ENCODE assay signal across 20 mouse cellular contexts in genomic region chr17:73541911-73542310, GRCm38 (mm10).
DNase-seq lines count a peak whose midpoint lies in the region; ATAC-seq and TF ChIP-seq lines count a peak whose summit lies in the region.
"Had no signal": no experiment of that assay in that cellular context is flagged by ENCODE, and none has a peak within 500 bp of the region (broad histone marks: within the 10 kb centered on the region; RNA-seq: fewer than 3 reads in every experiment).

No protein-coding gene starts in this region.

- H3K27me3 ChIP-seq in hindbrain, embryonic 13.5 days: no peaks in the 10 kb centered on the region
- H3K27me3 ChIP-seq in hindbrain, embryonic 11.5 days (ENCODE audit: control insufficient read depth, insufficient read depth, low read length): no peaks in the 10 kb centered on the region
- H3K27me3 ChIP-seq in testis, adult 2 months (ENCODE audit: control insufficient read depth, insufficient read depth, low read length): no peaks in the 10 kb centered on the region
- no peaks in the 10 kb centered on the region for H3K27me3 ChIP-seq in intestine, embryonic 15.5 days (replicated peaks)
- H3K27me3 ChIP-seq: CH12.LX; limb, embryonic 15.5 days; megakaryocyte, embryonic 14.5 days; stomach, embryonic 15.5 days had no signal

- no peaks in the 10 kb centered on the region for H3K9me3 ChIP-seq in hindbrain, embryonic 13.5 days
- H3K9me3 ChIP-seq in hindbrain, embryonic 11.5 days (ENCODE audit: control insufficient read depth, low read length): no peaks in the 10 kb centered on the region
- H3K9me3 ChIP-seq in intestine, embryonic 15.5 days: no peaks in the 10 kb centered on the region
- H3K9me3 ChIP-seq: limb, embryonic 15.5 days; megakaryocyte, embryonic 14.5 days; stomach, embryonic 15.5 days had no signal

- no peak overlapping the region for H3K4me3 ChIP-seq in hindbrain, embryonic 13.5 days
- H3K4me3 ChIP-seq in hindbrain, embryonic 11.5 days (ENCODE audit: low read depth, low read length): no peak overlapping the region
- H3K4me3 ChIP-seq in testis, adult 2 months (ENCODE audit: control insufficient read depth, low read depth, low read length): no peak overlapping the region
- H3K4me3 ChIP-seq in intestine, embryonic 15.5 days (replicated peaks): no peak overlapping the region
- H3K4me3 ChIP-seq: limb, embryonic 15.5 days; megakaryocyte, embryonic 14.5 days; stomach, embryonic 15.5 days had no signal

- H3K27ac ChIP-seq in hindbrain, embryonic 13.5 days: 0 out of 2 replicates have a peak overlapping the region, but pooled peaks have one; percentile 0
- H3K27ac ChIP-seq in hindbrain, embryonic 11.5 days (ENCODE audit: low read depth, low read length): no peak overlapping the region
- peak overlapping the region; percentile 52; the same call in 1 of the 2 replicates for H3K27ac ChIP-seq in testis, adult 2 months (ENCODE audit: control insufficient read depth, insufficient read depth, low read depth, low read length)
- no peak overlapping the region for H3K27ac ChIP-seq in intestine, embryonic 15.5 days
- H3K27ac ChIP-seq: limb, embryonic 15.5 days; stomach, embryonic 15.5 days had no signal

- no peak for TF ChIP-seq CTCF in testis, adult 2 months (IDR thresholded peaks at IDR 0.05; ENCODE audit: control insufficient read depth, insufficient read depth, insufficient replicate concordance, low read depth, low read length)

- no peak for ATAC-seq in hindbrain, embryonic 13.5 days (ENCODE audit: low FRiP score)
- no peak for ATAC-seq in hindbrain, embryonic 11.5 days (ENCODE audit: low FRiP score)
- ATAC-seq in intestine, embryonic 15.5 days: no peak

- no peak overlapping the region for H3K9ac ChIP-seq in hindbrain, embryonic 13.5 days
- H3K9ac ChIP-seq in hindbrain, embryonic 11.5 days (ENCODE audit: low read depth, low read length): no peak overlapping the region
- no peak overlapping the region for H3K9ac ChIP-seq in intestine, embryonic 15.5 days
- H3K9ac ChIP-seq: limb, embryonic 15.5 days; stomach, embryonic 15.5 days had no signal

- TF ChIP-seq POLR2A in testis, adult 2 months (IDR thresholded peaks at IDR 0.05; ENCODE audit: control insufficient read depth, low read depth, low read length): no peak

- no peak for DNase-seq in hindbrain, embryonic 11.5 days (ENCODE audit: low spot score)
- DNase-seq in testis, postnatal 14 days (ENCODE audit: low spot score): no peak
- DNase-seq in layer of hippocampus, adult 9-11 months: peak; percentile 54
- no peak for DNase-seq in embryo, embryonic 10 days (ENCODE audit: low spot score)
- no peak for DNase-seq in lung, postnatal 14 days
- DNase-seq: adrenal gland, adult 2 months; cerebellum, adult 11-12 months; cerebellum, postnatal 25 days; heart, postnatal 14 days; kidney, adult 9 months; lung, postnatal 10 days; thymus, postnatal 25 days had no signal

- no peaks in the 10 kb centered on the region for H3K36me3 ChIP-seq in hindbrain, embryonic 13.5 days
- H3K36me3 ChIP-seq in hindbrain, embryonic 11.5 days (ENCODE audit: control insufficient read depth, insufficient read depth, low read length): no peaks in the 10 kb centered on the region
- no peaks in the 10 kb centered on the region for H3K36me3 ChIP-seq in testis, adult 2 months (ENCODE audit: control insufficient read depth, insufficient read depth, low read length)
- H3K36me3 ChIP-seq in intestine, embryonic 15.5 days: no peaks in the 10 kb centered on the region
- H3K36me3 ChIP-seq: limb, embryonic 15.5 days; stomach, embryonic 15.5 days had no signal

- H3K4me2 ChIP-seq in hindbrain, embryonic 13.5 days: no peak overlapping the region
- H3K4me2 ChIP-seq in hindbrain, embryonic 11.5 days (replicated peaks; ENCODE audit: low read depth, low read length): no peak overlapping the region
- no peak overlapping the region for H3K4me2 ChIP-seq in intestine, embryonic 15.5 days (replicated peaks)
- H3K4me2 ChIP-seq: heart, embryonic 11.5 days; limb, embryonic 15.5 days; stomach, embryonic 15.5 days had no signal

- 82% methylated on average over 9 of the region's 9 CpGs for WGBS in hindbrain, embryonic 13.5 days
- WGBS in hindbrain, embryonic 11.5 days: 86% methylated on average over 9 of the region's 9 CpGs
- 77% methylated on average over 9 of the region's 9 CpGs for WGBS in intestine, embryonic 15.5 days

- H3K4me1 ChIP-seq in hindbrain, embryonic 13.5 days (replicated peaks): peaks cover 18% of the 10 kb centered on the region
- H3K4me1 ChIP-seq in hindbrain, embryonic 11.5 days (replicated peaks; ENCODE audit: control insufficient read depth, insufficient read depth, low read length): no peaks in the 10 kb centered on the region
- H3K4me1 ChIP-seq in testis, adult 2 months (ENCODE audit: control insufficient read depth, insufficient read depth, low read length): peaks cover 11% of the 10 kb centered on the region
- no peaks in the 10 kb centered on the region for H3K4me1 ChIP-seq in intestine, embryonic 15.5 days (replicated peaks)
- H3K4me1 ChIP-seq: limb, embryonic 15.5 days; megakaryocyte, embryonic 14.5 days; stomach, embryonic 15.5 days had no signal

Comparison
In these comparisons a context has a peak if more than half of its experiments do, and no peak if none do; other contexts are left out.
1. H3K27ac ChIP-seq: peak in hindbrain, embryonic 13.5 days (single experiment) and testis, adult 2 months (single experiment); none in hindbrain, embryonic 11.5 days (single experiment) and intestine, embryonic 15.5 days (single experiment).